Mouse (Mus musculus): ENCODE measurements around the gene Tmem8b.
A peak's percentile ranks its signal among the peaks of the same experiment; 100 is the strongest.

Tmem8b gene

DNA sequence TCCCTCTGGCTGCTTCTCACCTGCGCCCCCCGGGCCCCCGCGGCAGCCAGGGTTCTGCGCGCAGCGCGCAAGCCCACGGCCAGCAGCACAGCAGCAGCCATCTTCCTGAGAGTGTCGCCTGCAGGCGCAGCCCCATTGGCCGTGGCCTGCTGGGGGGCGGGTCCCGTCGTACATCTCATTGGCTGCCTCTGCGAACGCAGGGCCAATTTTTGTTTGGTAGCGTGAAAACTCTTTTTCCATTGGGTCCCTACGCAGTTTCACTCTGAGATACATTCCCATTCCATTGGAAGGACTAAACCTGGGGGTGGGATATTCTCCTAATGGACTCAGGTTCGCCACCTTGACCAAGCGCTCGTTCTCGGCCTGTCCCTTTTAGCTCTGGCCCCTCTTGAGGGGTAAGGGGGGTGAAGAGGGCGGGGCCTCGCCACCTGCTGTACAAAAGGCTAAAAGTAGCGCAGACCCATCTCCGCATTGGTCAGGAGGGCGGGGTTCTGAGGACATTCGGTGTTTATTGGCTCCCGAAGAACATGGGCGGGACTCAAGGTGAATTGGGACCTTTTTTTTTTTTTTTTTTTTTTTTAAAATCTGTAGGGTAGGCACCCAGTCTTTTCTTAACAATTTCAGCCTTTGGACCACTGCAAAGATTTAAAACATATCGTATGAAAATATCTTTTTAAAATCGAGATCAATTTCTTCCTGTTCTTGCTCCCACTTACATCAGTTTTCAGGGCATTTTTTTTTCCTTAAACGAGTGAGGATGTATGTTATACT, 12.2 kb upstream of the Tmem8b start, which contains the start of gene Hint2:
Gene Hint2 (minus strand): TSS at position 128 of the 771 bp plus-strand sequence.
- peak; percentile 97 for DNase-seq (ENCODE audit: low spot score)

DNA sequence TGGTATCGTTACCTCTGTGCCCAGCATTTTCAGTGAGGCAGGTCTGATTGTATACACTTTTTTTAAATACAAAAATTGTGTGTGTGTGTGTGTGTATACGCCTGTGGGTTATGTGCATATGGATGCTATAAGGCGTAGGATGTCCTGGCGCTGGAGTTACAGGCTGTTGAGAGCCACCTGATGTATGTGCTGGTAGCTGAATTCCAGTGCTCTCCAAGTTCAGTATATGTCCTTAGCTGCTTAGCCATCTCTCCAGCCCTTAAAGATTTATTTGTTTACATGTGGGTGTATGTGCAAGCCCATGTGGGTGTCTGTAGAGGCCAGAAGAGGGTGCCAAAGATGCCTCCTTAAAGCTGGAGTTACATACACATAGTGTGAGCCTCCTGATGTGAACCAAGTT, 11.6 kb upstream of the Tmem8b start:
- no peak for DNase-seq (ENCODE audit: low spot score)

DNA sequence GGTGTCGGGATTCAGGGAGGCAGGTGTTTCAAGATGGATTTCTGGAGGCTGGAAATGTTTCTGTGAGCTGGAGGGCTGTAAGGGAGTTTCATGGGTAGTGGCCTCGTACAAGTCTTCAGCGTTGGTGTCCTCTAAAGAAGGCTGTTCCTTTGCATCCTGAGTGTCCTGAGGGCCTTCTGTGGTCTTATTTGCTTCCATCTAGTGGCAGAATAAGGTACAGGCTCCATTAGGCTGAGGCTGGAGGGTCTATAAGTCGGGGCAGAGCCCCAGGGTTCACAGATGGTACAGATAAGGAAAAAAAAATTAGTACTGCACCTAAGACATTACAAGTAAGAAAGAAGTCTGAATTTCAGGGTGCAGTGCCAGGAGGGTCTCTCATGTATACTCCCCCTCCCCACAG, 2.4 kb upstream of the Tmem8b start:
- no peak for DNase-seq (ENCODE audit: low spot score)

DNA sequence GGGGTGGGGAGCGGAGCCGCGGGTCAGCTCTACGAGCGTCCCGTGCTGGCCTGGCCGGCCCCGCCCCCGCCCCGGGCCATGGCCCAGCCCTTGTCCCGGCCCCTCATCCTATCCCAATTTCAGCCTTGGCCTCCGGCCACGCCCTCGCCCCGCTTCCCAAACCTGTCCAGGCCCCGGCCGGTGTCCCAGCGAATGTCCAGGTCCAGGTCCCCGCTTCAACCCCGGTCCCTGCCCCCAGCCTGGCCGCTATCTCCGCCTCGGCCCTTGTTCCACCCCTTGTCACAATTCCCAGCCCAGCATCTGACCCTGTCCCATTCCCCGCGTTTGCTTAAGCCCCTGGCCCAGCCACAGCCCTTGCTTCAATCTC, 640 bp downstream of the Tmem8b start:
- DNase-seq (ENCODE audit: low spot score): peak; percentile 76

DNA sequence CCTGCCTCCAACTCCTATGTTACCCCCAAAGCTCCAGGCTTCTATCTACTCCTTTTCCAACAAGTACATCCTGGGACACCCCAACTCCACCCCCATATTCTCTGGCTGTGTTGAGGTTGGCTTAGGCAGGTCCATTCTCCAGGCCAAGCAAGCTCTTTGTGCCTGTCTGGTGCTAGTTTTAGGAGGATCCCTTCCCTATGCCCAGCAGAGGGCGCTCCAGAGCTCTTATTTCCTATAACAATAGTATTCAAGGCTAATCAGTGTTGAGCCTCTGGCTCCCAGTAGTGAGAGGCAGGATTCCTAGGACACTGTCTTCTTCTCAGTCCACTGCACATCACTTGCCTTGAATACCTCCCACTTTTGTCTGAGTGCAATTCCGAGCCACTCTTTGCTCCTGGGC, 3.3 kb downstream of the Tmem8b start:
- peak; percentile 89 for DNase-seq (ENCODE audit: low spot score)

DNA sequence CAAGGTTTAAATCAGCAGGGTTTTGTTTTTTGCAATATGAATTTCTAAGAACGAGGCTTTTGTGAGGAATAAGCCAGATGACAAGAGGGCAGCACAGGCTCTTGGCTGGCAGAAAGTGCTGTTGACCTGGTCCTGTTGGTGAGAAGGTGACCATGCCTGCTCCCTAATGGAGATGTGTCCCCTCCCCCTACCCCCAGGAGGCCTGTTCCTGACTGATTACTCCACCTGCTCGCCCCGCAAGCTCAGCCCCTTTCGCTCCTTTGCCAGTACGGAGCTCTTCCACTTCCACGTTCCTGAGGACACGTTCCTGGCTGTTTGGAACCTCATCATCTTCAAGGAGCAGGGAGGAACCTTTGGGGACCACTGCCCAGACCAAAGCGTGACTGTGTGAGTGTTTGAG, 4.9 kb downstream of the Tmem8b start:
- DNase-seq (ENCODE audit: low spot score): no peak

DNA sequence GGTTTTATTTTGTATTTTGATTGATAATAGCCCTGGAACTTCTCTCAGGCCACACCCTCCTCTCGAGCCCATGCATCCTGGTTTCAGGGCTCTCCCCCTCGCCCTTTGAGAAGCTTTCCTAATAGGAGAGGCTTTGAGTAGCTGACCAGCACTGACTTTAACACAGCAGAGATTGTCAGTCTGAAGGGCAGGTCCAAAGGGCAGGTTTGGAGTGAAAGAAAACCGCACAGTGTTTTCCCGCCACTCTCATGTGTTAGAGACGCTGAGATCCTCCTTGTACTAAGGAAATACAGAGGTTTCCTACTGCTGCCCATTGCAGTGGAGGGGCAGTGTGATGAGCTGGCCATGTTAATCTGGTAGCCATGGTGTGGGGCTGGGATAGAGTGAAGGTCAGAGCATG, 6.2 kb downstream of the Tmem8b start:
- no peak for DNase-seq (ENCODE audit: low spot score)

DNA sequence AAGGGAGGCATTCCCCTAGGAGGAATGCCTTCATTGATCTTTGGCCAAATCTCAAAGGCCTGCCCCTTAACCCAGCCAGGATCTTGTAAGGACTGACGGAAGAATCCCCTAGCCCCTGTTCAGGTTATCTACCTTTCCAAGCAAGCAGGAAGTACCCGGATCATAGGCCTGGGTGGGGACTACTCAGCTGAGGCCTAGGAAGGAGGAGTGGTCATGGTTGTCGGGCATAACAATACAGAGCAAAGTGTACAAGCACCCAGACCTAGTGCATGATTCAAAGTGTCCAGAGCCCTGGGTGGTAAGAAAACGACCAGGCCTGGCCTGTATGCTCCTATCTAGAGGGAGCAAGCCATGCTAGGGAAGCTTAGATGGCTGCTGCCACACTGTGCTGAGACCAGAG, 6.8 kb downstream of the Tmem8b start:
- no peak for DNase-seq (ENCODE audit: low spot score)

DNA sequence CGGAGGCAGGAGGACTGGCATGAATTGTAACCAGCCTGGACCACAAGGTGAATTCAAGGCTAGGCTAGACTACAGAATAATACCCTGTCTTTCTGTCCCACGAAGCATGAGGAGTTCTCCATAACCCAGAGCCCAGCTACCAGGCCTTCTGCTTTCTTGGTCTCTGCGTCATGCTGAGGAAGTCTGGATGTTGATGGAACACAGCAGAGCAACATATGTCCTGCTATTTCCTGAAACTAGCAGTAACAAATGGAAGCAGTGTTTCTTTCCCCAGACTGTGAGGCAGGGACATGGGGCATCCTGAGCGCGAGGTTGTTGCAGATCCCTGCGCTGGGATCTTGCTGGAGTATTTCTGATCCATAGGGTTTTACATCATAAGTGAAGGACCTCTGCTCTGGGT, 9.8 kb downstream of the Tmem8b start:
- DNase-seq (ENCODE audit: low spot score): no peak

DNA sequence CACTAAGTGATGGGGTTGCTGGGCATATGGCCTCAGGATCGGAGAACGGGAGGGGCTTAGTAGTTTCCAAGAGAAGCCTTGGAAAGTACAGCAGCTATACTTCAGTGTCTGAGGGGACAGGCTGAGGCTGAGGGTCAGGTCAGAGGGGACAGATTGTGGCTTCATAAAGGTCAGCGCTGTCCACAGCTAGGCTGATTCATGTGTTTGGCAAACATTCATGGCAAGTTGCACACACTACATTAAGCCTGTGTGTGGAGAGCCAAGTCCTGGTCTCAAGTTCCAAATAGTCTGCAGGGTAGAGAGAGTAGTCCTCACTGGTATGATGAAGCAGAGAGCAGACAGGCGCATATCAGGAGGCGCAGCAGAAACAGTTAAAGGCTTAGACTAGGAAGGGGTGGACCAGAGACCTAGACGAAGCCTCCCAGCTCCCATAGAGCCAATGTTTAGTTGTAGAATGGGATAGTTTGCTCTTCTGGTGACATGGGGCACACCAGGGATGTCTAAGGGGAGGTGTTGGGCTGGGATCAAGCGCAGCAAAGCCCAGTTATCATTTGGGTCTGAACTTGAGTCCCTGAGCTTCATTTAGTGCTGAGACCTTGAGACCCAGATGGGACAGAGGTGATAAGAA, 10.8 kb downstream of the Tmem8b start:
- no peak for DNase-seq (ENCODE audit: low spot score)

DNA sequence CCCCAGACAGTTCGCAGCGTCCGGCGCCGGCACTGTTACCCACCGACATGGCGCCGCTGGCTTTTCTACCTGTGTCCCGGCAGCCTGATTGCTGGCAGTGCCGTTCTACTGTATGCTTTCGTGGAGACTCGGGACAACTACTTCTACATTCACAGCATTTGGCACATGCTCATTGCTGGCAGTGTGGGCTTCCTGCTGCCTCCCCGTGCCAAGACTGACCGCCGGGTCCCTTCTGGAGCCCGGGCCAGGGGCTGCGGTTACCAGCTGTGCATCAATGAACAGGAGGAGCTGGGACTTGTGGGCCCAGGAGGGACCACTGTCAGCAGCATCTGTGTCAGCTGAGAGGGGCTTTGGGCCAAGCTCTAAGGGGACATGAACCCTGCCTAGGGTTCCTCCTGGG, 21.2 kb downstream of the Tmem8b start:
- no peak for DNase-seq (ENCODE audit: low spot score)

DNA sequence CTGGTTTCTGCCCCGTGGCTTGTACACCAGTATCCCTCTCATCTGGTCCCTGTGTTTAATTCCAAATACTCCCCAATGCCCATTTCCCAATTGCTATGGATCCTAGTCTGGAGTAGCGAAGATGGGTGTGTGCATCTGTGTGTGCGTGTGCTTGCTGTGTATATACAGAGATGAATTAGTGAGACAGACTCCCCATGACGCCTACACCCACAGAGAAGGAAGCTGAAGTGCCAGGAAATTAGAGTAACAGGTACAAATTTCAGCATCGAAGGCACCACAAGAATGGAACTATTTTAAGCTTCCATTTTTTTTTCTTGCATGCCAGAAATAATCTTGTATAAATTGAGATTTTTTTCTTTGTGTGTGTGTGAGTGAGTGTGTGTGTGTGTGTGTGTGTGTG, 22.3 kb downstream of the Tmem8b start:
- DNase-seq (ENCODE audit: low spot score): no peak

DNA sequence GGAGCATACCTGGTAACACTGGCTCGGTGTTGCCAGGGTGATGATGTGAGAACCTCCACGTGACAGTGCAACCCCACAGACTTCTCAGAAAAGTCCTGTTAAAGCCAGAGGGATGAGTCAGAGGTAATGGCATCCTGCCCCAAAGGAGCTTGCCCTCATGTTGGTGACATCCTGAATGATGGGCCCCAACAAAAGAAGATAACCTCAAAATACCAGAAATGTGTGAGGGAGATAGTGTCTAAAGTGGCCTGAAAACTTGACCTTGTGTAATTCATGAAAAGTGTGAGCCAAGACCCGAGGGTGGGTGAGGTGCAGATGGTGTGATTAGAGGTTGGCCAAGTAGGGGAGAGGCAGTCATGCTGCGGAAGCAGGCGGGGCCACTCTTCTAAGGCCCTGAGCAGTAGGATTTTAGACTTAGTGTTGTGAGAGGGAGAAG, 25.1 kb downstream of the Tmem8b start:
- peak; percentile 59 for DNase-seq (ENCODE audit: low spot score)

DNA sequence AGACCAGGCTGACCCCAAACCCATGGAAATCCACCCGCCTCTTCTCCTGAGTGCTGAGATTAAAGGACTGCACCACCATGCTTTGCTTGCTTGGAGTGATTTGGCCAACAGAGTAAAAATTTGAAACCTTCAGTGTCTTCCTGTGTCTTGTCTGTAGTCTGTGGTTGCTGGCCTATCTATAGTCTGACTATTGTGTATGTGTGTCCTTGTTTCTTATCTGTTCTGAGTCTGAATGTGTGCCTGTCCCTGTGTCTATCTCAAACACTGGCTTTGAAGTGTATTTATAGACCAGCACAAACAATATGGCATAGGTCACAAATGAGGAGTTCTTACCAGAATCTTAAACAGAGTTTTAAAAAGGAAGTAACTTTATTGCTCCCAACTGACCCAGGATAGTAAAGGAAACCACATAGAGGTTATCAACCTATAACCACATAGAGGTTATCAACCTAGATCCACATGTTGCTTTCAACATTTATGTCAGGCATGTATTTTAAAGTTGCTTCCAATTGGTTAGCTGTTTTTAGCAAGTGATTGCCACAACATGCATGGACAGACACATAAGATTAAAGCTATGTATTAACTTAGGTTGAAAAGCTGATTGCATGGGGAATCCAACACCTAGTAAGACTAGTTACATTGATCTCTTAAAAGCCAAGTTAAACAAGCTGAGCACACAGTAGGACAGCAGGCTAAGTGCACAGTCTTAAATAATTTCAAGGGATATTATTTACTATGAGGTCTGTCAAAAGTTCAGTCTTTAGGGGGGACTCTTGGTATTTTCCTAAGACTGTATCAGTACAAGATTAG, 25.9 kb downstream of the Tmem8b start:
- no peak for DNase-seq (ENCODE audit: low spot score)

DNA sequence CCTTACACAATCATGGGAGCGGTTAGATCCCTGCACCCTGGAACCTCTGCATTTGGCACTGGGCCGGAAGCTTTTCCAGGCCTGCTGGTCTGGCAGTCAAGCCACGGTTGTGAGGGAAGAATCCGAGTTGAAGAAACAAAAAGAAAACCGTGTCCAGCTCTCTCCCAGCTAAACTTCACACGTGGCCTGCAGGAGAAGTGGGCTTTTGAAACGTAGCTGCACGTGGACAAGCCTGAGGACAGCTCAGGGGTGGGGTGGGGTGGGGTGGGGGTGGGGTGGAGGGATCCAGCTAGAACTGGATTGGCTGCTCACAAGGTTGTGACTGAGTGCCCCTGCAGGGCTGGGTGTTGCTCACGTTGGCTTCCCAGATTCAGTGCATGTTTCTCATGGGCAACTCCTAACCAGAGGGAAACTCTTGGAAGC, 26.5 kb downstream of the Tmem8b start:
- peak; percentile 77 for DNase-seq (ENCODE audit: low spot score)

DNA sequence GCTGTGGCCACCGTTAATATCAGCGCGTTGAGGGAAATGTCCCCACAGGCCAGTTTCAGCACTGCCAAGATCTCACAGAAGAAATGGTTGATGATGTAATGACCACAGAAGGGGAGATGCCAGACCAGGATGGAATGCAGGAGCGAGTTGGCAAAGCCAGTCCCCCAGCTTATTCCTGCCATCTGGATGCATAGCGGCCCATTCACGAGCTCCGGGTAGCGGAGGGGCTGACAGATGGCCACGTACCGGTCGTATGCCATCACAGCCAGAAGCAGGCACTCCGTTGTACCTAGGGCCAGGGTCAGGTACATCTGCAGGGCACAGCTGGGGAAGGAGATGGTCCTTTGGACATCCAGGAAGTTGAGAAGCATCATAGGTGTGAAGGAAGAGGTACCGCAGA, 27.8 kb downstream of the Tmem8b start:
- no peak for DNase-seq (ENCODE audit: low spot score)

DNA sequence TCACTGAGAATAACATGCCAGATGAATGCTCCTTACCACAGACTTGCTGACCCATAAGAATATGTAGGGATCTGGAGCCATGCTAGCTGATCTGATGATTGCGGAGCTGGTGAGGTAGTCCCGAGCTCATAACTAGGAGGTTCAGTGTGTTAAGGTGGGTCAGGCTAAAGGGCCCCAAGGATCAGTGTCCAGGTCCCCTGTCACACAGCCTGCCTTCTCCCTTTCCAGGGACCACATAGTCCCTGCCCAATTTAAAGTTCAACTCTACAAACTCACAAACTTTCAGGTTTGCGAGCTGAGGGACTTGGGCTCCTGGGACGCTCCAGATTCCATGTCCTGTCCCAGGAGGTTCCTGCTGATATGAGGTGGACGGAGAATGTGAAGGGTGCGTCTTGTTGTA, 31.9 kb downstream of the Tmem8b start, which contains the start of gene Olfr70:
Gene Olfr70 (minus strand): TSS at position 101 of the 400 bp plus-strand sequence.
- no peak for DNase-seq (ENCODE audit: low spot score)

DNA sequence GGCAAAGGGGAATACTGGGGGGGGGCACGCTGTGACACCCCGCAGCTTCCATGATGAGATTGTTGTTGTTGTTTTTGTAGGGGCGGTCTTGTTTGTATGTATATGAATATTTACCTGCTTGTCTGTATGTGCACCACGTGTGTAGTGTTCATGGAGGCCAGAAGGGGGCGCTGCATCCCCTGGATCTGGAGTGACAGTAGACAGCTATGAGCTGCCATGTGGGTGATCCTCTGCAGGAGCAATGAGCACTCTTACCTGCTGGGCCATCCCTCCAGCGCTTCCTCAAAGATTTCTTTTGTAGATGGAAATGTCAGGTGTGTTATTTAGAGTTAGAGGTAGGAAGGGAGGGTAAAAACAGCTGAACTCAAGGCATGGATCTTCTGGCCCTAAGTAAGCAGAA, 34.7 kb downstream of the Tmem8b start:
- no peak for DNase-seq (ENCODE audit: low spot score)

DNA sequence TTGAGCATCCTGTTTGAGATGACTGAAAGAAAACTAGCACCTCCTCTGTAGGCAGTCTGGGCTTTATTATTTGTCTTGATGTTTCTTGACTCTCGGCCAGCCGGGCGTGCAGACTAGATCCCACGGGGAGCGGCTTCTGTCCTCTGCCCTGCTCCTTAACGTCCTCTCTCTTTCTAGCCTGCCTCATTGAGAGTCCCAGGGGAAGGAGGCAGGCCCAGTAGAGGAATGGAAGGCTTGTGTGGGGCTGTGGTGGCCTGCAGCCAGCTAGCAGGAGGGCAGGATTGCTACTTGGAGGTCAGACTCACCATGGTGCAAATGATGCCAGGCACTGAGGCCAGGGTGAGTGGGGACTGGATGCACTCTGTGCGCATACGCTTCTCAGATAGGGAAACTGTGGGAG, 35.1 kb downstream of the Tmem8b start:
- no peak for DNase-seq (ENCODE audit: low spot score)

DNA sequence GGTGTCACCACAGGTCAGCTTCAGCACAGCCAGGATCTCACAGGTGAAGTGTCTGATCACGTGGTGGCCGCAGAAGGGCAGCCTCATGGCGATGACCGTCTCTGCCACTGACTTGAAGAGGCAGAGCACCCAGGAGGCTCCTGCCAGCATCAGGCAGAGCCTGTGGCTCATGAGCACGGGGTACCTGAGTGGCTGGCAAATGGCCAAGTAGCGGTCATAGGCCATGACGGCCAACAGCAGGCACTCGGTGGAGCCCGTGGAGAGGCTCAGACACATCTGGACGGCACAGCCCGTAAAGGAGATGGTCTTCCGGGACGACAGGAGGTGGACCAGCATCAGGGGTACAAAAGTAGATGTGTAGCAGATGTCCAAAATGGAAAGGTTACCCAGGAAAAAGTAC, 37.2 kb downstream of the Tmem8b start:
- DNase-seq (ENCODE audit: low spot score): no peak

DNA sequence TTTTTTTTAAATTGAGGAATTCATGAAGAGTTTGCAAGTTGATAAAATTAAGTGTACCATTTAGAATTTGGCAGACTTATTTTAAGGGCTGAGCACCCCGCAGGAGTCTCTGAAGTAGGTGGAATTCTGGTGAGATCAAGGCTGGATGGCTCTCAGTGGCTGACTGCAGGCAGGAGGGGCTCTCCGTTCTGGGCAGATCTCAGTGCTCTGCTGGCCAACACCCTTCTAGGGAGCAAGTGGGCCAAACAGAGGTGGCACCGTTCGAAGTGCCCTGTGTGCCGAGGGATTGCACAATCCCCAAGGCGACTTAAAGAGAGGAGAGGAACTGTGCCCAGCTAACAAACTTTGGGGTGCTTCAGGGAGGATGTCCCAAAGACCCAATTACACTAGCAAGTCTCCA, 41.1 kb downstream of the Tmem8b start, which contains the start of gene Olfr71:
Gene Olfr71 (minus strand): TSS at position 387 of the 400 bp plus-strand sequence.
- peak; percentile 85 for DNase-seq (ENCODE audit: low spot score)

DNA sequence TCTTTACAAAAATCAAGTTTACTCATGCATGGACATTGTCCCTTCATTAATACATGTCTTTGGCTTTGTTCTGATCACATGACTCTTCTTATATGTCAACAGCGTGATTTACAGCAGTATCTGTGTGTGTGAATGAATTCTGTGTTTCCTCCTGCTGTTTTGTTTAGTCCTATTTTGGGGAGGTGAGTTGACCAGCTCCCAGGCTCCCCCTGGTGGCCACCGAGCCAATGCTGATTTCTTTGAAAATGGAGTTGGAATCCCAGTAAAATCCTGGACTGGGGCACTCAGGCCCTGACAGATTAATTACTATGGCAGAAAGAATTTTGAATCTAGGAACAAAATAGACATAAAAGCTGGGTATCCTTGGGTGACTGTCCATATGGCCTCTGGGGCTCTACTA, 43.0 kb downstream of the Tmem8b start:
- DNase-seq (ENCODE audit: low spot score): peak; percentile 79

Measured in lung, postnatal 25 days (tissue).